Mouse (Mus musculus): ENCODE results near the gene Rnf213. TPM values are rescaled to one million over a fixed set of nuclear protein-coding genes. Genes with fewer than 3 reads are reported as not detected.
A peak's percentile ranks its signal among the peaks of the same experiment; 100 is the strongest.

The Rnf213 gene
- polyA plus RNA-seq, 1 experiment from 2014 or later: 1.6 TPM

MicroRNAs within 50 kb of the gene (microRNA counts, 519-probe panel; counts per million panel counts)
- 460 counts per million, percentile 65 among the panel's probes with 10 or more counts for microRNA mmu-miR-1932

Small RNAs within 50 kb of the gene (microRNA-seq; reads per million reads assigned to microRNA genes)
- not detected for gene Mir1932

Other genes starting within 250 kb of the Rnf213 start
- gene Tbc1d16, start 164.6 kb upstream of the Rnf213 start, polyA plus RNA-seq (2016; fragmentation: Nextera tagmentation; extraction: Ambion mirVana): 20.3 and 20.9 TPM in 2 replicates
- 10.5 and 11.6 TPM in 2 replicates for gene Ccdc40, start 164.5 kb upstream of the Rnf213 start, polyA plus RNA-seq (2016; fragmentation: Nextera tagmentation; extraction: Ambion mirVana)
- gene Gaa, start 125.2 kb upstream of the Rnf213 start, polyA plus RNA-seq (2016; fragmentation: Nextera tagmentation; extraction: Ambion mirVana): 54.1 and 57.6 TPM in 2 replicates
- 343 and 361 TPM in 2 replicates for gene Eif4a3, start 93.0 kb upstream of the Rnf213 start, polyA plus RNA-seq (2016; fragmentation: Nextera tagmentation; extraction: Ambion mirVana)
- 0.28 and 0.52 TPM in 2 replicates for gene Card14, start 85.3 kb upstream of the Rnf213 start, polyA plus RNA-seq (2016; fragmentation: Nextera tagmentation; extraction: Ambion mirVana)
- 5.9 and 6.2 TPM in 2 replicates for gene Sgsh, start 37.6 kb upstream of the Rnf213 start, polyA plus RNA-seq (2016; fragmentation: Nextera tagmentation; extraction: Ambion mirVana)
- gene Slc26a11, start 37.5 kb upstream of the Rnf213 start, polyA plus RNA-seq (2016; fragmentation: Nextera tagmentation; extraction: Ambion mirVana): 10.0 and 12.3 TPM in 2 replicates
- gene Endov, start 98.2 kb downstream of the Rnf213 start, polyA plus RNA-seq (2016; fragmentation: Nextera tagmentation; extraction: Ambion mirVana): 19.1 and 22.4 TPM in 2 replicates
- 2.0 and 2.4 TPM in 2 replicates for gene Nptx1, start 154.7 kb downstream of the Rnf213 start, polyA plus RNA-seq (2016; fragmentation: Nextera tagmentation; extraction: Ambion mirVana)
- gene Rptor, start 209.8 kb downstream of the Rnf213 start, polyA plus RNA-seq (2016; fragmentation: Nextera tagmentation; extraction: Ambion mirVana): 17.7 and 20.4 TPM in 2 replicates